In genomic region chr16:18405091-18405854, GRCm38 (mm10) we compare ENCODE assay signal across 9 mouse cellular contexts. TPM values are rescaled to one million over a fixed set of nuclear protein-coding genes. Genes with fewer than 3 reads are reported as not detected.
DNase-seq lines count a peak whose midpoint lies in the region; ATAC-seq and TF ChIP-seq lines count a peak whose summit lies in the region.
"Had no signal": no experiment of that assay in that cellular context is flagged by ENCODE, and none has a peak within 500 bp of the region (broad histone marks: within the 10 kb centered on the region; RNA-seq: fewer than 3 reads in every experiment).

No protein-coding gene starts in this region.

- H3K27me3 ChIP-seq in heart, embryonic 13.5 days (replicated peaks): no peaks in the 10 kb centered on the region
- no peaks in the 10 kb centered on the region for H3K27me3 ChIP-seq in lung, embryonic 15.5 days
- no peaks in the 10 kb centered on the region for H3K27me3 ChIP-seq in liver, embryonic 16.5 days (ENCODE audit: control insufficient read depth, insufficient read depth, low read depth, low read length)
- no peaks in the 10 kb centered on the region for H3K27me3 ChIP-seq in stomach, postnatal 0 days (ENCODE audit: control insufficient read depth, insufficient read depth, low read length)

- H3K36me3 ChIP-seq in heart, embryonic 13.5 days: peaks cover 87% of the 10 kb centered on the region
- H3K36me3 ChIP-seq in lung, embryonic 15.5 days: peaks cover 34% of the 10 kb centered on the region
- H3K36me3 ChIP-seq in liver, embryonic 16.5 days (ENCODE audit: control insufficient read depth, insufficient read depth): peaks cover 18% of the 10 kb centered on the region
- peaks cover 9% of the 10 kb centered on the region; the same call in 1 of the 2 replicates for H3K36me3 ChIP-seq in stomach, postnatal 0 days (ENCODE audit: control insufficient read depth, insufficient read depth, low read length)

- H3K4me2 ChIP-seq in heart, embryonic 13.5 days: no peak overlapping the region
- no peak overlapping the region for H3K4me2 ChIP-seq in lung, embryonic 15.5 days
- H3K4me2 ChIP-seq in liver, embryonic 16.5 days (ENCODE audit: low read depth, low read length): no peak overlapping the region
- no peak overlapping the region for H3K4me2 ChIP-seq in stomach, postnatal 0 days (replicated peaks; ENCODE audit: low read depth)

- 83% methylated on average over 13 of the region's 13 CpGs for WGBS in heart, embryonic 13.5 days
- 75% methylated on average over 13 of the region's 13 CpGs for WGBS in lung, embryonic 15.5 days
- WGBS in liver, embryonic 16.5 days (ENCODE audit: insufficient replicate concordance): 71% methylated on average over 13 of the region's 13 CpGs
- WGBS in stomach, postnatal 0 days: 69% methylated on average over 13 of the region's 13 CpGs

- DNase-seq in heart, postnatal 14 days: no peak
- DNase-seq in lung, adult 18-20 months: no peak
- DNase-seq in stomach, postnatal 0 days (ENCODE audit: low spot score): peak; percentile 76
- DNase-seq in urinary bladder, adult 18-20 months (ENCODE audit: low spot score in 2 of 2): no peak
- DNase-seq in retina, postnatal 1 day: no peak
- DNase-seq: layer of hippocampus, postnatal 36 days had no signal

- no peaks in the 10 kb centered on the region for H3K9me3 ChIP-seq in heart, embryonic 13.5 days
- no peaks in the 10 kb centered on the region for H3K9me3 ChIP-seq in lung, embryonic 15.5 days
- H3K9me3 ChIP-seq in liver, embryonic 16.5 days (replicated peaks; ENCODE audit: control insufficient read depth, low read length): no peaks in the 10 kb centered on the region
- no peaks in the 10 kb centered on the region for H3K9me3 ChIP-seq in stomach, postnatal 0 days (ENCODE audit: control insufficient read depth, low read length)

- peak overlapping the region; percentile 6; the same call in 1 of the 2 replicates for H3K9ac ChIP-seq in heart, embryonic 13.5 days
- H3K9ac ChIP-seq in lung, embryonic 15.5 days: no peak overlapping the region
- H3K9ac ChIP-seq in liver, embryonic 16.5 days (ENCODE audit: low read depth, low read length): no peak overlapping the region
- no peak overlapping the region for H3K9ac ChIP-seq in stomach, postnatal 0 days (ENCODE audit: low read length)

- H3K4me1 ChIP-seq in heart, embryonic 13.5 days: peaks cover 47% of the 10 kb centered on the region
- peaks cover 32% of the 10 kb centered on the region for H3K4me1 ChIP-seq in lung, embryonic 15.5 days
- peaks cover 12% of the 10 kb centered on the region for H3K4me1 ChIP-seq in liver, embryonic 16.5 days (ENCODE audit: control insufficient read depth, low read depth, low read length)
- H3K4me1 ChIP-seq in stomach, postnatal 0 days (replicated peaks; ENCODE audit: control insufficient read depth, insufficient read depth): 0 out of 2 replicates have a peak, but pooled peaks cover 2% of the 10 kb centered on the region

- peak overlapping the region; percentile 48 for H3K27ac ChIP-seq in heart, embryonic 13.5 days (replicated peaks)
- peak overlapping the region; percentile 44; the same call in 1 of the 2 replicates for H3K27ac ChIP-seq in lung, embryonic 15.5 days
- no peak overlapping the region for H3K27ac ChIP-seq in liver, embryonic 16.5 days (ENCODE audit: low read length)
- peak overlapping the region; percentile 40; the same call in 1 of the 2 replicates for H3K27ac ChIP-seq in stomach, postnatal 0 days (replicated peaks)

- intact Hi-C loops in heart, postnatal 14 days (cut with DNase I): no loop called here

- no peak for ATAC-seq in heart, embryonic 13.5 days (ENCODE audit: extremely low read depth, insufficient number of reproducible peaks, low FRiP score, low TSS enrichment)
- no peak for ATAC-seq in lung, embryonic 15.5 days (ENCODE audit: borderline replicate concordance, extremely low read depth, low FRiP score, low TSS enrichment)
- peak; percentile 31 for ATAC-seq in liver, embryonic 16.5 days (ENCODE audit: low read depth)
- ATAC-seq in stomach, postnatal 0 days (ENCODE audit: low FRiP score, low TSS enrichment): peak; percentile 65

- TF ChIP-seq CTCF in stomach, postnatal 0 days (IDR thresholded peaks at IDR 0.05; ENCODE audit: low read depth): no peak

- H3K4me3 ChIP-seq in heart, embryonic 13.5 days: no peak overlapping the region
- H3K4me3 ChIP-seq in lung, embryonic 15.5 days: no peak overlapping the region
- no peak overlapping the region for H3K4me3 ChIP-seq in liver, embryonic 16.5 days (ENCODE audit: low read depth, low read length)
- H3K4me3 ChIP-seq in stomach, postnatal 0 days (ENCODE audit: low read depth, low read length): no peak overlapping the region

- TF ChIP-seq EP300 in stomach, postnatal 0 days (optimal IDR thresholded peaks at IDR 0.05): no peak

RNA-seq across cellular contexts. Expression of gene Txnrd2, which starts 20.9 kb away (rescaled TPM):
- 34.5 and 37.4 TPM in 2 replicates for polyA plus RNA-seq in heart, embryonic 13.5 days (2015; fragmentation: Nextera tagmentation; extraction: Ambion mirVana)
- 10 to 100 TPM; 29.9 to 34.6 TPM for total RNA-seq in heart, postnatal 14 days (2021)
- 22.7 and 23.4 TPM in 2 replicates for polyA plus RNA-seq in lung, embryonic 15.5 days (2015; fragmentation: Nextera tagmentation; extraction: Ambion mirVana)
- 98.3 and 106 TPM in 2 replicates for polyA plus RNA-seq in liver, embryonic 16.5 days (2015; fragmentation: Nextera tagmentation; extraction: Ambion mirVana)
- 16.2 and 16.8 TPM in 2 replicates for polyA plus RNA-seq in stomach, postnatal 0 days (2015; fragmentation: Nextera tagmentation; extraction: Ambion mirVana)

RNA-seq across cellular contexts. Expression of gene Comt, which starts 21.4 kb away (rescaled TPM):
- 101 and 108 TPM in 2 replicates for polyA plus RNA-seq in heart, embryonic 13.5 days (2015; fragmentation: Nextera tagmentation; extraction: Ambion mirVana)
- total RNA-seq in heart, postnatal 14 days (2021): 100 to 1,000 TPM; 119 to 127 TPM
- 112 and 122 TPM in 2 replicates for polyA plus RNA-seq in lung, embryonic 15.5 days (2015; fragmentation: Nextera tagmentation; extraction: Ambion mirVana)
- 85.1 and 86.9 TPM in 2 replicates for polyA plus RNA-seq in liver, embryonic 16.5 days (2015; fragmentation: Nextera tagmentation; extraction: Ambion mirVana)
- 95.1 and 99.6 TPM in 2 replicates for polyA plus RNA-seq in stomach, postnatal 0 days (2015; fragmentation: Nextera tagmentation; extraction: Ambion mirVana)

RNA-seq across cellular contexts. Expression of gene Arvcf, which starts 57.3 kb away (rescaled TPM):
- 31.8 and 32.0 TPM in 2 replicates for polyA plus RNA-seq in heart, embryonic 13.5 days (2015; fragmentation: Nextera tagmentation; extraction: Ambion mirVana)
- total RNA-seq in heart, postnatal 14 days (2021): 10 to 100 TPM; 17.9 to 21.6 TPM
- 29.7 and 35.5 TPM in 2 replicates for polyA plus RNA-seq in lung, embryonic 15.5 days (2015; fragmentation: Nextera tagmentation; extraction: Ambion mirVana)
- polyA plus RNA-seq in liver, embryonic 16.5 days (2015; fragmentation: Nextera tagmentation; extraction: Ambion mirVana): 8.3 and 8.6 TPM in 2 replicates
- 7.8 and 8.7 TPM in 2 replicates for polyA plus RNA-seq in stomach, postnatal 0 days (2015; fragmentation: Nextera tagmentation; extraction: Ambion mirVana)

RNA-seq across cellular contexts. Expression of gene Tango2, which starts 57.4 kb away (rescaled TPM):
- polyA plus RNA-seq in heart, embryonic 13.5 days (2015; fragmentation: Nextera tagmentation; extraction: Ambion mirVana): 47.9 and 54.3 TPM in 2 replicates
- total RNA-seq in heart, postnatal 14 days (2021): 10 to 100 TPM; 91.6 to 98.4 TPM
- polyA plus RNA-seq in lung, embryonic 15.5 days (2015; fragmentation: Nextera tagmentation; extraction: Ambion mirVana): 24.6 and 33.0 TPM in 2 replicates
- polyA plus RNA-seq in liver, embryonic 16.5 days (2015; fragmentation: Nextera tagmentation; extraction: Ambion mirVana): 52.1 and 54.7 TPM in 2 replicates
- 16.2 and 16.9 TPM in 2 replicates for polyA plus RNA-seq in stomach, postnatal 0 days (2015; fragmentation: Nextera tagmentation; extraction: Ambion mirVana)

Comparison
In these comparisons a context has a peak if more than half of its experiments do, and no peak if none do; other contexts are left out.
1. ATAC-seq: peak in liver, embryonic 16.5 days (single experiment) and stomach, postnatal 0 days (single experiment); none in heart, embryonic 13.5 days (single experiment) and lung, embryonic 15.5 days (single experiment).